Mouse (Mus musculus): ENCODE data around the gene Ptpre. TPM values are rescaled to one million over a fixed set of nuclear protein-coding genes. Genes with fewer than 3 reads are reported as not detected.
A peak's percentile ranks its signal among the peaks of the same experiment; 100 is the strongest.

The Ptpre gene
- total and polyA plus RNA-seq, 3 experiments = 2.3 to 6.9 (median 3.7) TPM

GRCm38 (mm10) chr7:135495303-135495702, 42.0 kb upstream of the Ptpre start:
- Histone ChIP-seq H3K4me2 (ENCODE audit: insufficient read depth, low read depth, poor library complexity, severe bottlenecking) (no peak overlapping the region), H3K4me1 (ENCODE audit: control insufficient read depth in 1 of 2, insufficient read depth in 2 of 2) (peaks cover 3 to 9% of the 10 kb centered on the region in 2 experiments; a peak in 3 of 4 replicates), H3K4me3 (replicated peaks in 1 of 3; ENCODE audit: low read depth in 2 of 3, low read length in 2 of 3, poor library complexity in 1 of 3) (no peak overlapping the region), H3K27me3 (replicated peaks) (no peaks in the 10 kb centered on the region), H3K27ac (ENCODE audit: insufficient read depth, low read depth) (no peak overlapping the region), H3K79me2 (replicated peaks; ENCODE audit: control insufficient read depth, extremely low read depth, insufficient read depth, poor library complexity, severe bottlenecking) (no peaks in the 10 kb centered on the region), H3K9me3 (replicated peaks; ENCODE audit: low read length) (peaks cover 8% of the 10 kb centered on the region), H3K9ac (ENCODE audit: insufficient read depth, low read depth) (no peak overlapping the region), H3K36me3 (replicated peaks in 1 of 2; ENCODE audit: control insufficient read depth in 1 of 2, insufficient read depth in 1 of 2, low read length in 1 of 2) (no peaks in the 10 kb centered on the region)
- in situ Hi-C loops (cut with MboI; ENCODE audit: low pct_ligation_motif_present, low pct_unique_long_range_greater_than_20kb, low sequenced_read_pairs) = loop anchor here (10.0 to 25.0 kb wide), 3 partner anchors 169 to 1633 kb away; no protein-coding TSS in a partner anchor
- dilution Hi-C loops (cut with MboI; ENCODE audit: extremely low pct_ligation_motif_present, extremely low pct_unique_long_range_greater_than_20kb, low sequenced_read_pairs) = no loop called here
- DNase-seq (ENCODE audit: extremely low read depth) = no peak
- no peak for TF ChIP-seq CHD2 (IDR thresholded peaks at IDR 0.05; ENCODE audit: low read length)
- TF ChIP-seq MXI1 (IDR thresholded peaks at IDR 0.05; ENCODE audit: low read depth, low read length) = no peak
- no peak for TF ChIP-seq ZMIZ1 (IDR thresholded peaks at IDR 0.05; ENCODE audit: low read depth, low read length)
- peak; percentile 86 for TF ChIP-seq SMC3 (IDR thresholded peaks at IDR 0.05; ENCODE audit: low read depth, low read length)
- TF ChIP-seq ETS1 (conservative IDR thresholded peaks at IDR 0.05; ENCODE audit: low read depth, low read length) = no peak
- TF ChIP-seq RAD21 (IDR thresholded peaks at IDR 0.05; ENCODE audit: low read depth, low read length) = peak; percentile 72
- TF ChIP-seq CTCF (conservative IDR thresholded peaks at IDR 0.05 in 1 of 2, IDR thresholded peaks at IDR 0.05 in 1 of 2; ENCODE audit: low read depth in 2 of 2, low read length in 2 of 2) = peak in 1 of 2 experiments; percentile 79; a peak in 2 of 4 replicates
- TF ChIP-seq KAT2A (IDR thresholded peaks at IDR 0.05; ENCODE audit: insufficient replicate concordance, low read length) = no peak
- no peak for TF ChIP-seq ELF1 (IDR thresholded peaks at IDR 0.05; ENCODE audit: low read depth, low read length)
- TF ChIP-seq TCF12 (IDR thresholded peaks at IDR 0.05; ENCODE audit: low read depth, low read length) = no peak
- peak; percentile 43 for TF ChIP-seq ZC3H11A (IDR thresholded peaks at IDR 0.05; ENCODE audit: low read depth, low read length)

GRCm38 (mm10) chr7:135498565-135499186, 38.6 kb upstream of the Ptpre start:
- DNase-seq (ENCODE audit: extremely low read depth) = no peak
- Histone ChIP-seq H3K9me3 (replicated peaks; ENCODE audit: low read length) (no peaks in the 10 kb centered on the region), H3K79me2 (replicated peaks; ENCODE audit: control insufficient read depth, extremely low read depth, insufficient read depth, poor library complexity, severe bottlenecking) (no peaks in the 10 kb centered on the region), H3K9ac (ENCODE audit: insufficient read depth, low read depth) (no peak overlapping the region), H3K36me3 (replicated peaks in 1 of 2; ENCODE audit: control insufficient read depth in 1 of 2, insufficient read depth in 1 of 2, low read length in 1 of 2) (no peaks in the 10 kb centered on the region), H3K27me3 (replicated peaks) (no peaks in the 10 kb centered on the region), H3K4me2 (ENCODE audit: insufficient read depth, low read depth, poor library complexity, severe bottlenecking) (no peak overlapping the region), H3K27ac (ENCODE audit: insufficient read depth, low read depth) (no peak overlapping the region), H3K4me3 (replicated peaks in 1 of 3; ENCODE audit: low read depth in 2 of 3, low read length in 2 of 3, poor library complexity in 1 of 3) (no peak overlapping the region), H3K4me1 (ENCODE audit: control insufficient read depth in 1 of 2, insufficient read depth in 2 of 2) (no peaks in the 10 kb centered on the region)
- dilution Hi-C loops (cut with MboI; ENCODE audit: extremely low pct_ligation_motif_present, extremely low pct_unique_long_range_greater_than_20kb, low sequenced_read_pairs) = no loop called here
- TF ChIP-seq MYC (IDR thresholded peaks at IDR 0.05; ENCODE audit: low read depth, low read length) = no peak
- no peak for TF ChIP-seq BHLHE40 (IDR thresholded peaks at IDR 0.05; ENCODE audit: low read depth, low read length)
- no peak for TF ChIP-seq PAX5 (IDR thresholded peaks at IDR 0.05; ENCODE audit: low read length)
- TF ChIP-seq ETS1 (conservative IDR thresholded peaks at IDR 0.05; ENCODE audit: low read depth, low read length) = no peak
- in situ Hi-C loops (cut with MboI; ENCODE audit: low pct_ligation_motif_present, low pct_unique_long_range_greater_than_20kb, low sequenced_read_pairs) = loop anchor here (10.0 to 25.0 kb wide), 3 partner anchors 166 to 1636 kb away; no protein-coding TSS in a partner anchor
